Mouse (Mus musculus): ENCODE data around the gene Sgms1.

Gene Sgms1

DNA sequence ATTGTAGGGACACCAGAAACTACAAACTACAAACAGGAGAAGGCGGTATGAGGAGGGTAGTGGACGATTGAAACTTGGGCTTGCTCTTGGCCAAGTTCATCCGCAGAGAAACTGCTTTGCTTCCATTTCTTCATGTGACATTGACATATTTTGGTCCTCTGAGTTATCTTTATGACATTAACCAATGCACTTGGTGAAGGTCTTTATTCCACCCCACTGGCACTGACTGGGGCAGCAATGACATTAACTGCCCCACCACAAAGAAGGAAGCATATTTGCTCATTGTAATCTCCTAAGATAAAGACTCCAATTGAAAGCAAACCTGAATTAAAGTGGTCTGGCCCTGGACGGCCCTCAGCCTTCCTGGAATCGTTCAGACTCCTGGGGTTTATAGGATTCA is 100.6 kb downstream of the Sgms1 start:
- DNase-seq: no peak

DNA sequence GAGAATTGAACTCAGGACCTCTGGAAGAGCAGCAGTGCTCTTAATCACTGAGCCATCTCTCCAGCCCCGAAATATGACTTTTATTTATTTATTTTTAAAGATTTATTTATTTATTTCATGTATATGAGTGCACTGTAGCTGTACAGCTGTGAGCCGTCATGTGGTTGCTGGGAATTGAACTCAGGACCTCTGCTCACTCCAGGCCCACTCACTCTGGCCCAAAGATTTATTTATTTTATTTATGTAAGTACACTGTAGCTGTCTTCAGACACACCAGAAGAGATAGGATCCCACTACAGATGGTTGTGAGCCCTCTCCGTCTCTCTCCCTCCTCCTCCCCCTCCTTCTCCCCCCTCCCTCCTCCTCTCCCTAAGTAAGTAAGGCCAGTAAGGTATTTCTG is 101.7 kb downstream of the Sgms1 start:
- no peak for DNase-seq

DNA sequence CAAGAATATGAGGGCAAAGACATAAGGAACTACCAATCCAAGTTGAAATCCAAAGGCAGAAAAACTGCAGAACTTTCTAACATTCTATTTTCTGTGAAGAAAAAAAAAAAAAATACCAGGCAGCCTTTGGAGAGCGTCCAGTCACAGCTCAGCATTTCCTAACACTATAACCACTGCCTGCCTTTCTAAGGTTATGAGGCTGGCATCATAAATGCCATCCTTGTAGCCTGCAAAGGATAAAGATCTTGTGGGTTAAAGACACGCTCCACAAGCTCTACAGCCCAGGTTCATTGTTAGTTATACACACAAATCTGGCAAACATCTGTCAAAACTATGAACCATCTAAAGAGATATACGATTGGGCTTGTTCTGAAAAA is 104.1 kb downstream of the Sgms1 start:
- DNase-seq: no peak

GRCm38 (mm10) chr19:32284681-32285454 is 104.6 kb downstream of the Sgms1 start:
- no peak for DNase-seq

GRCm38 (mm10) chr19:32281917-32282316 is 107.6 kb downstream of the Sgms1 start:
- no peak for DNase-seq

GRCm38 (mm10) chr19:32280380-32280779 is 109.1 kb downstream of the Sgms1 start:
- DNase-seq: no peak

- no peak for DNase-seq
Measured at GRCm38 (mm10) chr19:32279400-32279799, 110.1 kb downstream of the Sgms1 start.

GRCm38 (mm10) chr19:32277869-32278268 is 111.6 kb downstream of the Sgms1 start:
- no peak for DNase-seq

DNA sequence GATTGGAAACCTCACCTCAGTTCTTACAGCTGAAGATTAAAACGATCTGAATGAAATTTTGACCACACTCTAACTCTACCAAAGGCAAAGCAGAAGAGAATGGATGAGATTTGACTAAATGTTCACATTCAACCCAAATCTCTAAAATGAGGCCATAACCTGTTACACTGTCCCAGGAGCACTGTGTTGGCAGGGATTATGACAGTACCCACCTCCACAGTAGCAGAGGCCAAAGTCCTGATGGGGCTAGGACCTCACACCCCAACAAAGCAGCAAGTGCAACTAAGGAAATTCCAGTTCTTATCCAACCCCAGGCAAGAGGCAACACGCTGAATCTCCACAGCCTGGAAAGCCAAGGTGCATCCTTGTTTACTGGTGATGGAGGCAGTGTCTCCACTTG is 112.2 kb downstream of the Sgms1 start:
- no peak for DNase-seq

- peak; percentile 85 for DNase-seq
Measured at GRCm38 (mm10) chr19:32276817-32277216, 112.7 kb downstream of the Sgms1 start.

DNA sequence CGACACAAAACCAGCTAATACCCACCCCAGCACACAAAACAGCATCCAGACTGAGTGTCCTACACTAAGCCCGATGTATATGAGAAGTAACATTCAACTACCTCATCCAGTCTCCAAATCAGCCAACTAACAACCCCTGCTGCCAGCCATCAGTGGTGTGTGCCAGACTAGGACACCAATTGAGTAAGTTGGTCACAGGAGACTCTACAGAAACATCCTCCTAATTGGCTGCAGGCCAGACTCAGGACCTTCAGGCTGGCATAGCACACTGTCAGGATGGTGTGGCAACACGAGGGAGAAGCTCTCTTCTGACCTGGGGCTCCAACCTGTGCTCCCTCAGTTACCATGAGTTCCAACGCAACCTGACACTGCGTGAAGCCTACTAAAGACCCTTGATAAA is 113.3 kb downstream of the Sgms1 start:
- no peak for DNase-seq

- no peak for DNase-seq
Measured at GRCm38 (mm10) chr19:32275068-32275925, 114.2 kb downstream of the Sgms1 start.

GRCm38 (mm10) chr19:32274145-32274544 is 115.4 kb downstream of the Sgms1 start:
- DNase-seq: no peak

GRCm38 (mm10) chr19:32273714-32274113 is 115.8 kb downstream of the Sgms1 start:
- DNase-seq: no peak

DNA sequence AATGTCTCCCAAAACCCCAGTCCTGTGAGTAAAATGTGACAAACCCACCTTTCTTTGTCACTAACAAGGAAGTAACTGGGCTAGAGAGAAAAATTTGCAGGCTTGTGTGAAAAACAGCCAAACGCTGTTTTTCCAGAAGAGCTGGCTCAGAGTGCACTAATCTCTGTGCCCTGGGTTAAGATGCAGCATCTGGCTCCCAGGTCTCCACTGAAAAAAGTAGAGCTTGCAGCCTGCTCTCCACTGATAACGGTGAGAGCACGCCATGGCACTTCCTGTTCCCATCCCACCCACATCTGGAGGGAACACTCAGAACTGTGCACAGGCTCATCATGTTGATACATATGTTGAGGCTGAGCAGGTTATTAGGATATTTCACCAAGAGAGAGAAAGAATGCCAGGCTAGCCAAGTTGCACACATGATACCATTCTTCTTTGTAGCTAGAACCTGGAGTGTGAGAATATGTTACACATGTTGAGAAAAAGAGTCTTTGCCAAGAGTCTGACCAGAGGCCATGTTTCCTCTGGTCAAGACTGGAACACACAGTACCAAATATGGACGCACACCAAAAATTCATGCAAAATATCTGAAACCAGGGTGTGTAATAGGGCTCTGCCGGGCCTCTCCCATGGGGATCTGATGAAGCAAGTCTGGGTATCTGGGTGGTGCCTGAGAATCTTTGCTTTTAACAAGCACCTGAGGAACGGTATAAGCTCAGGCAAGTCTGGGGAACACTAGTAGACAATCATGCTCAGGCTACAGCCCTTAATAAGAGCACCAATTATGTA is 116.8 kb downstream of the Sgms1 start:
- no peak for DNase-seq

DNA sequence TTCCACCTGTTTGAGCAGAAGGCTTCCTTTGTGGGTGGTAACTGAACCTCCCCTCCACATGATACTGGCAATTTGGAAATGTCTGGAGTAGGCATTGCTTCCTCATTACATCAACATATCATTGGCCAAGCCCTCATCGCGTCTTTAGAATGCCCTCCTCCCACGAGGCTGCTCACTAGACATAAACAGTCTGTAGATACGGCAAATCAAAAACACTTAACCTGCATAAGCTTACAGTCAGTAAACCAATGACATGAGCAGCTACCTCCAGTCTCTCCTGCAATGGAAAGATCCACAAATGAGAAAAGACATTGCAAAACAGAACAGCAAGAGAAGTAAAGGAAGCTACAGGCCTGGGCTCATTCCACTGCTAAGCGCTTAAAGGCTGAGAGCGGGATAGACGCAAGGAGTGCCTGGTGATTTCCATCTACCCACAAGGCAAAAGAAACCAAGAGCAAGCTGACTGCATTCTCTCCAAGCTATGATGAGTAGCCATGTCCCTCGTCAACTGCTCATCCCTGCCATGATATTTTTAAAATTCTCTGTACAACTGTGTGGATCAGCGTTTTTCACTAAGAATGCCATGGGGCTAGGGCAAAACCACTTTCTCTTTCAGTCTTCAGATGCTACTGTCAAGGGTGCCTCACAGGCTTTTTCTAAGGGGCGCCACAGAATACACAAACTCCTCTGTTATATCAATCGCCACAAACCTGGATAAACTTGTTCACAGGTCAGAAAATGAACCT is 117.9 kb downstream of the Sgms1 start:
- DNase-seq: no peak

DNA sequence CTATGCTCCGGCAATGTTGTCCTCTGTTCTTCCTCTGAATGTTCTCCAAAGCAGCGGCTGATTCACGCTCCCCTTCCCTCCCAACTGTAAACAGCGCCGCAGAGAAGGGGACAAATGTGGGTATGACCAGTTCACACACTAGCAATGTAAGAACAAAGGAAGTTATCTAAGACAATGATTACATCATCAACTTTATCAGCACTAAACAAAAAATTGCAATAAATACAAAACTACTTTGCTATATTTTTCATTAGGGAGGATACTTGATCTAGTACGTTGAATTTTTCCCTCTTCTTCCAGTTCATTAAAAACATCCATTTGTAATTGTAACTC is 119.7 kb downstream of the Sgms1 start:
- DNase-seq: no peak

DNA sequence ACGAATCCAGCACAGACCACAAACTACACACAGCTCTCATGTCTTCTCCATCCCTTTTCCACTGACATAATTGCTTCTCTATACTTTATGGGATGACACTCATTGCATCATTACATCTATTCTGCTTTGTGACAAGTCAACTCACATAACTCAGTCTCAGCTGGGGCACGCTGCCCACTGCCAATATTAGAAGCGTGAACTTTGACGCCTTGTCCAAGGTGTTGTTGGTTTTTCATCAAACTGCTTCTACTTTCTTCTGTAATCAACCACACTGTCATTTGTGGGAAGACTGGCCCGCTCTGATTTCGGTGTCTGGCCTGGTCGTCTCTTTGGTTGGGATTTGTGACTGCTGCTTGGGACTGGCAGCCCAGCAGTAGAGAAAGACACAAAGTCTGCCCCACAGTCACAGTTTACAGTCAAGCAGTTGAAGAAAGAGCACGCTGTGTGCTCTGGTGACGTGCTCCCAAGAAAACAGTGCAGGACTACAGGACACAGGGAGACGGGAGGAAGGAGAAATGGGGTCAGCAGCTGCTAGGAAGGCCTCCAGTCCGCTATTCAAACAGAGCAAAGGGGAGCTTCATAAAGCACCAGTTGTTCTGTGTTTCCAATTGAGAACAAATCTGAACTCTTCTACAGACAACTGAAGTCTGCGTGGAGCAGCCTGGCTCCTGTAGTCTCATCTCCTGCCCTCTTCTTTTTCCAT is 120.2 kb downstream of the Sgms1 start:
- DNase-seq: no peak

DNA sequence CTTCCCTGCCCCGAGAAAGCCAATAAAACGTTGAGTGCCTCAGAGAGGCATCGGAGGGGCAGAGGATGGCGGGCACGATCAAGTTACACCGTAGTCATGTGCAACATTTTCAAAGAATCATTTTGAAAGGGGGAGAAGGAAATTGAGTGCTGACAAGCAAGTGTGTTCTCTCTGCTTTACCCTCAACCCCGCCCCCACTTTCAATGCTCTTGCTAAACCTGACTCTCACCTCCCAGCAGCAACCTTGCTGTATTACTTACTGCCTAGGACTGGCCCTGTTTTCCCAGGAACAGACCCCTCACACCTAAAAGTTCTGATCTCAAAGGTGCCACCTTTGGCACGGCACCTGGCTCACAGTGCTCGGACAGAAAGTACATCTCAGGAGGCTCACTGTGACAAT is 121.0 kb downstream of the Sgms1 start:
- no peak for DNase-seq

DNA sequence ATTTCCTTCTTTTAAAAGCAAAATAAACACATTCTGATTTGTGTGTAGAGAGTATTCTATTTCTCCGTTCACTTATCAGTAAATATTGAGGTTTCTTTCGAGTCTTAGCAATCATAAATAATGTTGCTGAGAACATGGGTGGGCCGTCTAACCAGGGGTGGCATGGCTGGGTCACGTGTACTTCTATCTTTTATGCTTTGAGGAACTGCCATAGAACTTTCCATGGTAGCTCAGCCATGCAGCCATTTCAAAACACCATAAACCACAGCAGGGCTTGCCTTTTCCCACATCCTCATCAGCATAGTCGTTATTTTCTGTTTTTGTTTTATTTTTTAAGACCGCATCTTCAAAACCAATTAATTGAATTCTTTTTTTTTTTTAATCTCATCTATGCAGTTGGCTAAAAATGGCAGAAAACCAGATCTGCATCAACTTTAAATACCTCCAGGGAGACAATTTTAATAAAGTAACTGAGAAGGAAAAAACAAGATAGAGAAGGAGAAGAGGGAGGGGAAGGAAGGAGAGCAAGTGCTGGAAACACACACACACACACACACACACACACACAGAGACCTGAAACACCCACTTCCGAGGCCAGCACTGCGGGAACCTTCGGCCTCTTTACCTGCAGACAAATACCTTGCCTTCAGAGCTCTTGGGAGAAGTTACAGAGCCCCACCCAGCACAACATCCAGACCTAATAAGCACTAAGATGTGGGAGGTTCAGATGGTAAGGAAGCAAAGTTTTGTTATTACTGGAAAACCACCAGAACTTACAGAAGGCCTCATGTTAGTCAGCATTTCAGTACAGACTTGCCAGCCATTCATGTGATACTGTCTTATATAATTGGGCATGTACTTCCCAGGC is 122.9 kb downstream of the Sgms1 start:
- DNase-seq: no peak

- DNase-seq: no peak
Measured at GRCm38 (mm10) chr19:32263753-32264152, 125.8 kb downstream of the Sgms1 start.
